Comparison of ENCODE assay signal across 10 mouse cellular contexts in genomic region chr19:36689205-36689604, GRCm38 (mm10). TPM values are rescaled to one million over a fixed set of nuclear protein-coding genes. Genes with fewer than 3 reads are reported as not detected.
DNase-seq lines count a peak whose midpoint lies in the region; ATAC-seq and TF ChIP-seq lines count a peak whose summit lies in the region.
"Had no signal": no experiment of that assay in that cellular context is flagged by ENCODE, and none has a peak within 500 bp of the region (broad histone marks: within the 10 kb centered on the region; RNA-seq: fewer than 3 reads in every experiment).

No protein-coding gene starts in this region.

- peak; percentile 34 for DNase-seq in kidney, postnatal 10 days
- DNase-seq in kidney, adult 2 months, result no peak
- DNase-seq in brain, adult 2 months (ENCODE audit: low read depth, low spot score), result peak; percentile 84
- no peak for DNase-seq in limb, embryonic 14.5 days (ENCODE audit: low spot score)
- DNase-seq in urinary bladder, postnatal 36 days (ENCODE audit: low spot score in 2 of 2), result no peak
- no peak for DNase-seq in cerebellum, adult 11 months
- DNase-seq in ovary, postnatal 14 days (ENCODE audit: low spot score), result no peak
- DNase-seq: gastrocnemius, postnatal 25 days; right cerebral cortex, adult 18-20 months had no signal

- H3K9me3 ChIP-seq in forebrain, embryonic 16.5 days (ENCODE audit: control insufficient read depth, low read length), result no peaks in the 10 kb centered on the region
- no peaks in the 10 kb centered on the region for H3K9me3 ChIP-seq in limb, embryonic 14.5 days (ENCODE audit: control insufficient read depth, low read length)

- H3K36me3 ChIP-seq in kidney, adult 2 months (ENCODE audit: control insufficient read depth, insufficient read depth, low read length), result no peaks in the 10 kb centered on the region
- H3K36me3 ChIP-seq in forebrain, embryonic 16.5 days (ENCODE audit: control insufficient read depth, insufficient read depth), result no peaks in the 10 kb centered on the region
- no peaks in the 10 kb centered on the region for H3K36me3 ChIP-seq in limb, embryonic 14.5 days (ENCODE audit: control insufficient read depth, insufficient read depth, low read length)

- H3K4me3 ChIP-seq in kidney, adult 2 months (ENCODE audit: insufficient read depth, low read depth, low read length), result no peak overlapping the region
- H3K4me3 ChIP-seq in forebrain, embryonic 16.5 days (replicated peaks; ENCODE audit: low read length), result no peak overlapping the region
- H3K4me3 ChIP-seq in limb, embryonic 14.5 days (replicated peaks; ENCODE audit: low read length), result no peak overlapping the region

- H3K4me2 ChIP-seq in forebrain, embryonic 16.5 days (ENCODE audit: low read length), result no peak overlapping the region
- H3K4me2 ChIP-seq in limb, embryonic 14.5 days (replicated peaks; ENCODE audit: low read depth, low read length, severe bottlenecking), result no peak overlapping the region

- WGBS in kidney, adult 2 months, result 55% methylated on average over 5 of the region's 5 CpGs
- WGBS in forebrain, embryonic 16.5 days, result 37% methylated on average over 5 of the region's 5 CpGs
- WGBS in limb, embryonic 14.5 days, result 62% methylated on average over 5 of the region's 5 CpGs

- no peak for TF ChIP-seq POLR2A in kidney, adult 2 months (IDR thresholded peaks at IDR 0.05; ENCODE audit: low read depth, low read length)
- no peak for TF ChIP-seq POLR2A in limb, embryonic 14.5 days (IDR thresholded peaks at IDR 0.05; ENCODE audit: borderline replicate concordance, extremely low read depth, insufficient read depth, insufficient read length)

- H3K27ac ChIP-seq in kidney, adult 2 months (ENCODE audit: insufficient read depth, low read depth, low read length), result no peak overlapping the region
- peak overlapping the region; percentile 58; the same call in 1 of the 2 replicates for H3K27ac ChIP-seq in forebrain, embryonic 16.5 days (ENCODE audit: low read length)
- peak overlapping the region; percentile 97 for H3K27ac ChIP-seq in limb, embryonic 14.5 days (replicated peaks; ENCODE audit: low read depth, low read length)

- H3K9ac ChIP-seq in forebrain, embryonic 16.5 days (replicated peaks; ENCODE audit: low read depth, low read length), result no peak overlapping the region
- H3K9ac ChIP-seq in limb, embryonic 14.5 days (ENCODE audit: low read depth, low read length, severe bottlenecking), result no peak overlapping the region

- H3K27me3 ChIP-seq in kidney, adult 2 months (replicated peaks; ENCODE audit: control insufficient read depth, insufficient read depth, low read length), result no peaks in the 10 kb centered on the region
- no peaks in the 10 kb centered on the region for H3K27me3 ChIP-seq in forebrain, embryonic 16.5 days (replicated peaks; ENCODE audit: control insufficient read depth, insufficient read depth, low read length)
- H3K27me3 ChIP-seq in limb, embryonic 14.5 days (ENCODE audit: control insufficient read depth, insufficient read depth, low read length), result no peaks in the 10 kb centered on the region

- H3K4me1 ChIP-seq in kidney, adult 2 months (ENCODE audit: control insufficient read depth, insufficient read depth, low read length), result no peaks in the 10 kb centered on the region
- H3K4me1 ChIP-seq in forebrain, embryonic 16.5 days (replicated peaks; ENCODE audit: control insufficient read depth, insufficient read depth, low read length), result peaks cover 14% of the 10 kb centered on the region
- H3K4me1 ChIP-seq in limb, embryonic 14.5 days (ENCODE audit: control insufficient read depth, insufficient read depth, low read length), result peaks cover 28% of the 10 kb centered on the region

- peak; percentile 72 for ATAC-seq in forebrain, embryonic 16.5 days
- ATAC-seq in limb, embryonic 14.5 days (ENCODE audit: low FRiP score, low read depth), result no peak

- no peak for TF ChIP-seq CTCF in kidney, adult 2 months (conservative IDR thresholded peaks at IDR 0.05; ENCODE audit: insufficient read depth, insufficient read length, low read depth, low read length)

RNA-seq across cellular contexts. Expression of gene Ppp1r3c, which starts 47.2 kb away (rescaled TPM):
- 3.0 and 4.6 TPM in 2 replicates for polyA plus RNA-seq in kidney, adult 2 months (2012; rRNA removed)
- 9.0 and 10.3 TPM in 2 replicates for polyA plus RNA-seq in forebrain, embryonic 16.5 days (2015; fragmentation: Nextera tagmentation; extraction: Ambion mirVana)
- polyA plus RNA-seq in limb, embryonic 14.5 days (2012; rRNA removed), result 10.5 and 12.6 TPM in 2 replicates
- polyA plus RNA-seq in limb, embryonic 14.5 days (2014; fragmentation: Nextera tagmentation; extraction: Ambion mirVana), result 16.4 and 19.0 TPM in 2 replicates

Comparison
In these comparisons a context has a peak if more than half of its experiments do, and no peak if none do; other contexts are left out.
1. DNase-seq: peak in kidney, postnatal 10 days (single experiment) and brain, adult 2 months (single experiment); none in kidney, adult 2 months (single experiment), limb, embryonic 14.5 days (single experiment), urinary bladder, postnatal 36 days (0 of 2), cerebellum, adult 11 months (single experiment) and ovary, postnatal 14 days (single experiment).